Mouse (Mus musculus) frontal cortex, adult (tissue): ENCODE results near the gene Scyl3.
A peak's percentile ranks its signal among the peaks of the same experiment; 100 is the strongest.

ENCODE experiments used
- ATAC-seq: cut with Nextera tagmentation; 2 replicates; pipeline ENCODE4 v1.9.2; 2017; ENCODE audit warnings: mild to moderate bottlenecking, moderate library complexity, mixed read lengths; ENCODE audit not compliant: low TSS enrichment

Scyl3 gene

GRCm38 (mm10) chr1:163928846-163929245 lies at the start of gene Scyl3:
TSS of gene Scyl3 (plus strand) at chr1:163929100.
- peak; percentile 24; the same call in 1 of the 2 replicates for ATAC-seq

GRCm38 (mm10) chr1:163889629-163890028 lies 39.3 kb upstream of the Scyl3 start:
- ATAC-seq = no peak

- ATAC-seq = no peak
These were observed 35.6 kb upstream of the Scyl3 start for GRCm38 (mm10) chr1:163893294-163893693.

DNA sequence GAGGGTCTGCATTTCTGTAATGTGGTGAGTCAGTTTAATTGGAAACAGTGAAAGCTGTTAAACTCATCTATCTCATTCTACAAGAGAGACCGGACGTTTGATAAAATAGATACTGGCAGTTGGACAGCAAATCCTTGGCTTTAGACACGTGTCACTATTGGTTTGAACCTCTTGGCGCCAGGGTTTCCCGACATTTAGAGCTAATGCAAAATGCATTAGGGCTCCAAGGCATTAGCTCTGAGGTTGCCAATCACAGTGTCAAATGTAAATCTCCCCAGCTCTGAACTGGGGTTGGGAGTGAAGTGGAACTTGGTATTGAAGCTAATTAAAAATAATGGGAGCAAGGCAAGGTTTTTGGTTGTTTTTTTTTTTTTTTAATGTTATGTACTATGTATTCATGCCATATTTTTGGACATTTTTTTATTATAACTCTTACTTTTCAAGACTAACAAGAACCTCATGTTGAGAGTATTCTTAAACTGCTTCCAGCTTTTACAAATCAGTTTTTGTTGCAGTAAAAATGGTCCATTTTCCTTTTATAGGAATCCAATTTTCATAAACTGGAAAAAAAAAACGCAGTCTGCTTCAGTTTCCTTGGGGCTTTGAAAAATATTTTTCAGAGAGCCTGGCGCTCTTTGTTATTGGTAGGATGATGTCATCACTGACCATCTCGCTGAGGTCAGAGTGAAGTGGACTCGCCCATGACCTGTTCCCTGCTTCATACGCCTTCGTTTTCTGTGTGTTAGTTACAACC lies 34.9 kb upstream of the Scyl3 start:
- no peak for ATAC-seq

DNA sequence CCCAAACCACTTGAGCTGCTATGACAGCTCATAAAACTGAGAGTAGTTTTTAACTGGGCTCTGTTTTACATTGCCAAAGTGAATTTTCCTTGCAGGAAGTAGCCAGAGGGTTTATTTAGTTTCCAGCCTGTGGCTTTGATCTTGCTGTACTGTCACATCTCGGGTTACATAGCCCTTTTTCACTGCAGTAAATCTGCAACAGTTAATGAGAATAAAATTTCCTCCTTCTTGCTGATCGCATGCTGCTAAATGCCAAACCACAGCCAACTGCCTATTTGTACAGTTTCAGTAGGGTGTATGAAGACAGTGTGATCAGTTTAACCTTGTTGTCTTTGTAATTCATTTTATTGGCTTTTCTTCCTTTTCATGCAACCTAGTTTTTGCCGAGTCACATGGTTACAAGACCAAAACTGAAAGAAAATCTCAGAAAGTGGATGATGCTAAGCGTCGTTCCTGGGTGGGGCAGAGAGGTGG lies 30.6 kb upstream of the Scyl3 start:
- ATAC-seq = no peak

- no peak for ATAC-seq
These were observed 29.3 kb upstream of the Scyl3 start for GRCm38 (mm10) chr1:163899575-163899974.

DNA sequence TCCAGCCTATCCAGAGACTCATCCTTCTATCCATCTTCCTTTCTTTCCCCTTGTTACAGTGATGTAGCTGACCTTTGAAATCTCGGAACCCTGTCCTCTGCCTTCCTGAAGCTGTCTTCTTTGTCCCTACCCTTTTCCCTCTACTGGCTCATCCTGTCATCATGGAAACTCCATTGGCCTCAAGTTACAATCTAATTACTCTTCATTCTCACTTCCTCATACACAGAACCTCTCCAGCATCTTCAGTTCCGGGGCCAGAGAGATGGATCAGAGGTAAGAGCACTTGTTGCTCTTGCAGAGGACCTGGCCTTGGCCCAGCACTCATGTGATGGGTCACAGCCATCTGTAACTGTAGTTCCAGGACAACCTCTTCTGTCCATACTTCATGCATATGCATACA lies 28.7 kb upstream of the Scyl3 start:
- no peak for ATAC-seq

DNA sequence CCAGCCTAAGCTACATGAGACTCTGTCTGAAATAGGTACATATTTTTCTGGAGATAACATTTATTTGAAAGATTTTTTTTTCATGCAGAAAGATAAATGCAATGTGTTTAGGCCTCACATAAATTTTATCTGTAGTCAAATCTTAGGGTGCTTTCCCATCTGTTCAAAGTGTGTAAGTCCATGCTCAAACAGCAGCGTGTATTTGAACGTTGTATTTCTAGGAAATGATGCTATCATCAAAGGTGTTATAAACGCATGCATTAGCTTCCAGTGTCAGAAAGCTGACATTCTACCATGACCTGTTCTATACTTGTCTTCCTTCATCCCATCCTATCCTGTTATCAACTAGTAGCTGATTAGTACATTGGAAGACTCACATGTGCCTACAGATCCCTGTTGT lies 25.5 kb upstream of the Scyl3 start:
- ATAC-seq = no peak

- ATAC-seq = no peak
These were observed 21.7 kb upstream of the Scyl3 start for GRCm38 (mm10) chr1:163907007-163907811.

- ATAC-seq = no peak
These were observed 20.5 kb upstream of the Scyl3 start for GRCm38 (mm10) chr1:163908389-163908788.

GRCm38 (mm10) chr1:163910343-163910742 lies 18.6 kb upstream of the Scyl3 start:
- ATAC-seq = peak; percentile 92

- no peak for ATAC-seq
These were observed 18.1 kb upstream of the Scyl3 start for GRCm38 (mm10) chr1:163910785-163911184.

DNA sequence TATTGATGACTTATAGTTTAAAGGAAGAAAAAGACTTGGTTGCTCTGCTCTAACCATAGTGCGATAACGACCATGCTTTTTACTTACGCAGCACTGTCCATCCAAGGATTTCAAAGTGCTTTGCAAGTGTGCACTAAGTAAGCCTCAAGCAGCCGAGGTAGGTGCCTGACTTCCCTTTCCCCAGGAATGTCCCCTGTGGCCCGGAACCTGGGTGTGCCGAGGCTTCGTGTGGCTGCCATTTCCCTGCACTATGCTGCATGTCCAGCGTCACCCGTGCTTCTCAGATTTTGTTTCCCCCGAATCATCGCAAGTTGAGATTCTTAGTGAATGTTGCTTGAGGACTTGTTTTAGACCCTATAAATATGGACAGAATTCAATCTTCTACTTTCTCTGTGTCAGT lies 16.9 kb upstream of the Scyl3 start:
- no peak for ATAC-seq

DNA sequence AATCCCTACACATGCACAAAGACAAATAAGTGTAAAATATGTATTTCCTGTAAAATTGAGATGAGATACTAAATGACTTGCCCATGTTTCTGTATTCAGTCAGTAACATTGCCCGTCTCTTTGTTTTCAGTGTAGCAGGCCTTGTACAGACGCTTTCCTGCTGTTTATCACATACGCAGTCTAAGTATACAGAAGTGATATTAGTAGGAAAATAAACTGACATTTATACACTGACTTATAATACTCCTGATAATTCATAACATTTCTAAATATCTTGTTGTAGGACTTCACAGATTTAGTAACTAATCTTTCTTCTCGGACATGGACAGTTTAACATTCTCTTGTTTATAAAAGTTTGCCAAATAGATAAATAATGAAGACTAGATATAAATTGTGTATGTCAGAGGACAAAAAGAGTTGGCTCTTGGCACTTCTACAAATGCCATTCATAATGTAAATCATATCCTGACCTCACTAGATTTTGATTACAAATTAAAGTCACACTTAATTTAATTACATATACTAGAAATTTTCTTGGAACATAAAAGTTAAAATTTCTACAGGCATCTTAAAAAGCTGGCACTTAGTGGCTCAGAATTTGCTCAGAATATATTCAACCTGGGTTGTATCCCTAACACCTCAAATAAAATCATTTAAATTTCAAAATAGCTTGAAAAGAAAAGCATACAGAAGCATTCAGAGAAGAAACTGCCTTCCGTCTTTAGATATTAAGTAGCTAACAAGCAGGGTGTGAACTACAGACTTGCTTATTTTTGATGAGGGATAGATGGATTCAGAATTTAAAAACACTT lies 11.3 kb upstream of the Scyl3 start:
- no peak for ATAC-seq

DNA sequence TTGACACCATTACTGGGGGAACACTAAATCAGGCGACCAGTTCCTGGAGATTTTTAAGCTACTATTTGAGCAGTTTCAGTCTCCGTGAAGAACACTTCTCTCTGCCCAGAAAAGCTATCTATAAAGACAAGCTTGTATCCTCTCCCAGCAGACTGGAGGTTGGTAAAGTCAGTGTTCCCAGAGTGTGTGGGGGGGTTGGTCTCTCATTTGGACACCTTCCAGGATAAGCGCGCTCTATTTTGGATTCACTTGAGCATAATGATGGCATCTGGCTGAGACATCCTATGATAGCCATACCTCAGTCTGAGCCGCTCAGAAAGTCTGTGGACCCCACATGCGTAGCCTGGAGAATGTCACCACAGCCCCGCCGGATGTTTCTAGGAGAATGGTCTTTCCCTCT lies 4.8 kb upstream of the Scyl3 start:
- ATAC-seq = peak; percentile 72

DNA sequence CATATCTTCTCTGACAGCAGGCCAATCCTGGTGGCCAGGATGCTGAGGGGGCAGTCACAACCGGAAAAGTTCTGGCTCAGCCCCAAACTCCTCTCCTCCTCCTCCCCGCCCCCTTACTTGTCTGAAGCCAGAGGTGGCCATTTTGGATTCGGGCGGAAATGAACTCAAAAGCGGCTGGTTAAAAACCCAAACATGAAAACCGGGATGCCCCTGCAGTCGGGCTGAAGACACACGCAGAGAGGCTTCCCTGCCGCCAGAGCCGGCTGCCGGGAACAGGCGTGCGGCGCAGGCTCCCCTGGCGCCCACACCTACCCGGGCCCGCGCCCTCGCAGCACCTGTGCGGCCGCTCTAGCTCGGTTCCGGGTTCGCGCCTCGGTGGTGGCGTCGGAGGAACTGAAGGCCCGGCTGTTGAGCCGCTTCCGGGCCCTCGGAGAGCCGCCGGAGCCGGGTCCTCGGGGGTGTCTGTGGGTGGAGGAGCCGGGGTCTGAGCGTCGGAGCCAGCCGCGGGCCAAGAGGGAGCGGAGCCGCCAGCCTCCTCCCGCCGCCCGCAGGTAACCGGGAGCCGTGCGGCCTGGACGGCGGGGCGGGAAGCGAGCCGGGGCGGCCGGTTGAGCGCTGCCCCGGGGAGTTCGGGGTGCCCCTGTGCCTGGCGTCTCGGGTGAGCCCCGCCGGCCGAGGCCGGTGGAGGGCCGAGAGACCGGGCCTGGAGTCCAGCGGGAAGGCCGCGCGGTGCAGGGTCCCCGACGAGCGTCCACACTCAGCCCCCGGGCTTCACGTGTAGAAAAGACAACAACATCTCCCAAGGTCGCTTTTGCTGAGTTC lies 947 bp downstream of the Scyl3 start:
- peak; percentile 92 for ATAC-seq

DNA sequence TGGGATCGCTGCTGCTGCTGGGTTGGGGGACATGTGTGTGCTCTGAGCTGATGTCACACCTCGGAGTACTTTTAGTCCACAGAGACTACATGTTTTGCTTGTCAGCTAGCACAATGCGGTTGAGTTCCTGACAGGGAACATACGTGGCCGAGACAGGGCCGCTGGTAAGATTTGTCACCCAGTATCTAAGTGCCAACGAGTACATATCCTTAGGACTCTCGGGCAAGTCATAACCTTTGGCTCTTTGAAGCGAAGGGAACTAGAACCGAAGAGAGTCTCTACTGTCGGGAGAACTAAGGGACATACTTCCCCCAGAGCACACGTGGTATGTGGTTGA lies 1.5 kb downstream of the Scyl3 start:
- peak; percentile 17 for ATAC-seq

- ATAC-seq = no peak
These were observed 2.9 kb downstream of the Scyl3 start for GRCm38 (mm10) chr1:163931801-163932200.

- no peak for ATAC-seq
These were observed 5.7 kb downstream of the Scyl3 start for GRCm38 (mm10) chr1:163934591-163934990.

GRCm38 (mm10) chr1:163942056-163942455 lies 13.2 kb downstream of the Scyl3 start:
- ATAC-seq = no peak

DNA sequence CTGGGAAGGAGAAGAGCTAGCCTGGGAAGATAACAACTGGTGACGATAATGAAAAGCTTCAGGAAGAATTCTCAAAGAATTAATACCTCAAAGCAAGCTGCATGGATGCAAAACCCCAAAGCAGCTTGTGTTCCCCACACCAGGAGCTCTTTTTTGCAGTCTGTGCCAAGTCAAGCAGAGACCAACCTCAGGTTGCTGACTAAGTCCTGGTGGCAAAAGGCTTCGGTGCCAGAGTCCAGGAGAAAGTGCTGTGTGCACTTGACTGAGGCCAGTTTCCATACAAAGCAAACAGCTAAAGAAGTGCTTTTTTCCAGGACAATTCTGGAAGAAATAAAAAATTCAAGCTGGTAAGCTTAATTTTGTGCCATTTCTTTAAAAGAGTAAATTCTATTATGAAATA lies 24.5 kb downstream of the Scyl3 start:
- ATAC-seq = no peak
